Mouse (Mus musculus): ENCODE measurements around the gene Tex28.

DNA sequence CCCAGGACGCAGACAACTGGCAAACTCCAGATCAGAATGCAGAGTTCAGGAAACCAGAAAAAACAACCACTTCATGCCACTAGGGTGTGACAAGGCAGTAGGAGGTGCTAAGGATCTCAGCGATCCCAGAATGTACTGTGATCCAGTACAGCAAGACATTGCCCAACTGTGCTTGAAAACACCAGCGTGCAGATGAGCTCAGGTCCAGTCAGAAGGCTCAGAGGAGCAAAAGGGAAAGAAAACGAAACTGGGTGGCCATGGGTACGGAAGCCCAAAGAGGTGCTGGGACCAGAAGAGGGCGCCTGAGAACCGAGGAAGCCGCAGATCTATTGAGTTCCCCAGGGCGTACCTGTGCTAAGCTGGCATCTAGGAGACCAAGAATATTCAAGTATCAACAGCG, 52.1 kb downstream of the Tex28 start:
- TF ChIP-seq CTCF (IDR thresholded peaks at IDR 0.05; ENCODE audit: low read depth, low read length) (peak; percentile 53), POLR2A (IDR thresholded peaks at IDR 0.05; ENCODE audit: insufficient read depth, low read length) (no peak), EP300 (IDR thresholded peaks at IDR 0.05; ENCODE audit: insufficient read depth, low read depth, low read length) (no peak)
